Mouse (Mus musculus) MEL (cell line): ENCODE results near the gene Gnb1l.

ENCODE experiments used
- CTCF ChIP-seq, 3 experiments: IDR thresholded peaks in 2 of 3; conservative IDR thresholded peaks in 1 of 3; 2 replicates each; pipeline ENCODE4 v1.5.1; 2011 to 2012; ENCODE audit warnings: low read length in 3 of 3, low read depth in 2 of 3, mild to moderate bottlenecking in 2 of 3, improper control_type of control experiment in 1 of 3, inconsistent platforms in 1 of 3, mixed read lengths in 1 of 3, moderate library complexity in 1 of 3; ENCODE audit not compliant: control insufficient read depth in 1 of 3, insufficient read depth in 1 of 3, poor library complexity in 1 of 3, severe bottlenecking in 1 of 3
- EP300 ChIP-seq, 2 experiments: IDR thresholded peaks; 2 replicates each; pipeline ENCODE4 v1.6.1; 2011; ENCODE audit warnings: improper control_type of control experiment in 2 of 2, low read length in 2 of 2, low read depth in 1 of 2, mild to moderate bottlenecking in 1 of 2
- ETS1 ChIP-seq: IDR thresholded peaks from 2 replicates; pipeline ENCODE4 v1.6.1; 2012; ENCODE audit warnings: low read depth, mild to moderate bottlenecking, inconsistent platforms, low read length, improper control_type of control experiment, moderate library complexity
- GABPA ChIP-seq: IDR thresholded peaks from 2 replicates; pipeline ENCODE4 v1.6.1; 2012; ENCODE audit warnings: low read depth, mild to moderate bottlenecking, inconsistent platforms, low read length, improper control_type of control experiment, moderate library complexity
- GATA1 ChIP-seq: IDR thresholded peaks from 2 replicates; pipeline ENCODE4 v1.6.1; 2011; ENCODE audit warnings: low read depth, low read length, improper control_type of control experiment
- MAX ChIP-seq: IDR thresholded peaks from 2 replicates; pipeline ENCODE4 v1.6.1; 2011; ENCODE audit warnings: low read length, improper control_type of control experiment
- MEF2A ChIP-seq: IDR thresholded peaks from 2 replicates; pipeline ENCODE4 v1.6.1; 2014; ENCODE audit warnings: low read depth, mild to moderate bottlenecking, inconsistent platforms, low read length, improper control_type of control experiment; ENCODE audit not compliant: poor library complexity, insufficient replicate concordance, severe bottlenecking; ENCODE audit errors: extremely low read depth
- POLR2A ChIP-seq, 2 experiments: IDR thresholded peaks; 2 replicates each; pipeline ENCODE4 v1.6.1; 2011 to 2012; ENCODE audit warnings: low read length in 2 of 2, mild to moderate bottlenecking in 2 of 2, control low read depth in 1 of 2, improper control_type of control experiment in 1 of 2, low read depth in 1 of 2, moderate library complexity in 1 of 2; ENCODE audit not compliant: control insufficient read depth in 1 of 2, insufficient read depth in 1 of 2, poor library complexity in 1 of 2
- SMC3 ChIP-seq: IDR thresholded peaks from 2 replicates; pipeline ENCODE4 v1.6.1; 2011; ENCODE audit warnings: low read depth, low read length, improper control_type of control experiment
- UBTF ChIP-seq: IDR thresholded peaks from 2 replicates; pipeline ENCODE4 v1.6.1; 2012; ENCODE audit warnings: low read depth, mild to moderate bottlenecking, inconsistent platforms, low read length, improper control_type of control experiment, moderate library complexity, borderline replicate concordance; ENCODE audit not compliant: insufficient read depth
- ZC3H11A ChIP-seq: IDR thresholded peaks from 2 replicates; pipeline ENCODE4 v1.6.1; 2012; ENCODE audit warnings: low read depth, mild to moderate bottlenecking, inconsistent platforms, low read length, improper control_type of control experiment
- ZKSCAN1 ChIP-seq: IDR thresholded peaks from 2 replicates; pipeline ENCODE4 v1.6.1; 2012; ENCODE audit warnings: low read depth, mild to moderate bottlenecking, inconsistent platforms, low read length, improper control_type of control experiment, moderate library complexity

GRCm38 (mm10) chr16:18462598-18462997, 35.9 kb upstream of the Gnb1l start:
- no peak for TF ChIP-seq CTCF (IDR thresholded peaks at IDR 0.05 in 2 of 3, conservative IDR thresholded peaks at IDR 0.05 in 1 of 3; ENCODE audit: control insufficient read depth in 1 of 3, insufficient read depth in 1 of 3, low read depth in 2 of 3, low read length in 3 of 3, poor library complexity in 1 of 3, severe bottlenecking in 1 of 3)
- TF ChIP-seq POLR2A (IDR thresholded peaks at IDR 0.05; ENCODE audit: control insufficient read depth in 1 of 2, insufficient read depth in 1 of 2, low read depth in 1 of 2, low read length in 2 of 2, poor library complexity in 1 of 2), result no peak
- TF ChIP-seq ETS1, result no peak
- no peak for TF ChIP-seq EP300 (IDR thresholded peaks at IDR 0.05; ENCODE audit: low read depth in 1 of 2, low read length in 2 of 2)
- no peak for TF ChIP-seq MAX
- TF ChIP-seq UBTF, result no peak
- no peak for TF ChIP-seq SMC3
- TF ChIP-seq ZC3H11A, result no peak
- TF ChIP-seq GATA1, result no peak
- no peak for TF ChIP-seq GABPA
- TF ChIP-seq MEF2A, result no peak
- TF ChIP-seq ZKSCAN1, result no peak
